Mouse (Mus musculus): ENCODE data around the gene Dlg5. TPM values are rescaled to one million over a fixed set of nuclear protein-coding genes. Genes with fewer than 3 reads are reported as not detected.

Gene Dlg5
- polyA plus RNA-seq, 2 experiments from 2014 or later: 0.32 to 0.49 TPM

DNA sequence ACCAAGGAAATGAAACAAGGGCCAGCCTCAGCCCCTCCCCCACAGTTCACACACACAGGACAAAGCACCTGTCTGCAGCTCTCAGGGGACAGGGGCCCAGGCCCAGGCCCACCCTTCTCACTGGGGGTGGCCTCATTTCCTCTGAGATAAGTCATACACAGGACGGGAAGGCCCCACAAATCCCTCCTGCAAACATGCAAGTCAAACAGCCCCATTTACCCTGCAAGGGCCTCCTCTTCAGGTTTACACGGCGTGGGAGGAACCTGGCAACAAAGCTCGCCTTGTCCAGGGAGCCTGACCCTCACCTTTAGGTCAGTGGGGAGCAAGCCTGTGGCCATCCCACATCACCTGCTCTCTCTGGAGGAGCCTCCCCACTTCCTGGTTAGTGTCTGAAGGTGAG, 60.2 kb downstream of the Dlg5 start:
- ATAC-seq: no peak

- ATAC-seq: no peak
These were observed 62.8 kb downstream of the Dlg5 start for GRCm38 (mm10) chr14:24182955-24183354.

DNA sequence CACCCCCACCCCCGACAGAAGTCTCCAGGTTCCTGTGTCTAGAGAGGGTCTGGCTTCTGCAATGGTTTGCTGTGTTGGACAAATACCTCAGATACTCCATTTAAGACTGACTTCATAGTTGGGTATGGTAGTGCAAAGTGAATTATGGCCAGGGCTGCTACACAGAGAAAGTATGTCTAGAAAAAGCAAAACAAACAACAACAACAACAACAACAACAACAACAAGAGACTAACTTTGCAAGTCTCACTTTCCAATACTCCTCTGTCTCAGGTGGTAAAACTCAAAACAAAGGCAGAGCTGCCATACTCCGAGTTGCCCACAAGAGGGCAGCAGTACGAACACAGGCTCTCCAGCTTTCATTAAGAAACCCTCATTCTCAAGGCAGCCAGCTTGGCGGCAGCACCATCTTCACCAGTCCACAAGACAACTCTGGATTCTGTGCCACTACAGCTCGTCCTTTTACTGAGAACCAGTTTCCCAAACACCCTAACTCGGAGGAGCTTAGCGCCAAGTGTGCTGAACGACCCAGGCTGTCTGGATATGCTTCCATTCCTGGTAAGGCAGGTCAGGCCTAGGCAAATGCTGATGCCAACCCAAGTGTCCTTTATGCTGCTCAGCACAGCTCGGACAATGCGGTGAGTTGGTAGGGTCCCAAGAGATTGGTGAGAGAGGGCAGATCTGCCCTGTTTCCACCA, 63.8 kb downstream of the Dlg5 start:
- ATAC-seq: no peak

GRCm38 (mm10) chr14:24179466-24179991, 66.2 kb downstream of the Dlg5 start:
- no peak for ATAC-seq

DNA sequence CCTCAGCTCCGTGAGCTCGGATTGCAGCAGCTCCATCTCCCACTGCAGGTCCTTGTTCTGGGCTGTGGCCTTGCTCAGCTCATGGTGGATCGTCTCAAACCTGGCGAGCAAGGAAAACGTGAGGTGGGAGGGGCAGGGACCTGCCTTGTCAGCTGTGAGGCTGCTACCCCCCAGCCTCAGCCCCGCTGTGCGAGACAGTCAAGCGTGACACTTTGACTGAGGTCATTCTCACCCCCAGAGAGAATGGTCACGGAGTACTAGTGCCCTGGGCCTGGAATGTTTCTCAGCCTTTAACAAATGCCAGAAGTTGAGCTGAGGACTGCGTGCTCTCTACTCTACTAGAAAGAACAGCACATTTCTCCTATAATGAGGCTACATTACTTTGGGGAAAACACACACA, 69.1 kb downstream of the Dlg5 start:
- ATAC-seq: no peak

GRCm38 (mm10) chr14:24173326-24173725, 72.4 kb downstream of the Dlg5 start:
- ATAC-seq: no peak

- ATAC-seq: no peak
These were observed 73.9 kb downstream of the Dlg5 start for GRCm38 (mm10) chr14:24171639-24172311.

GRCm38 (mm10) chr14:24166046-24166445, 79.7 kb downstream of the Dlg5 start:
- no peak for ATAC-seq

DNA sequence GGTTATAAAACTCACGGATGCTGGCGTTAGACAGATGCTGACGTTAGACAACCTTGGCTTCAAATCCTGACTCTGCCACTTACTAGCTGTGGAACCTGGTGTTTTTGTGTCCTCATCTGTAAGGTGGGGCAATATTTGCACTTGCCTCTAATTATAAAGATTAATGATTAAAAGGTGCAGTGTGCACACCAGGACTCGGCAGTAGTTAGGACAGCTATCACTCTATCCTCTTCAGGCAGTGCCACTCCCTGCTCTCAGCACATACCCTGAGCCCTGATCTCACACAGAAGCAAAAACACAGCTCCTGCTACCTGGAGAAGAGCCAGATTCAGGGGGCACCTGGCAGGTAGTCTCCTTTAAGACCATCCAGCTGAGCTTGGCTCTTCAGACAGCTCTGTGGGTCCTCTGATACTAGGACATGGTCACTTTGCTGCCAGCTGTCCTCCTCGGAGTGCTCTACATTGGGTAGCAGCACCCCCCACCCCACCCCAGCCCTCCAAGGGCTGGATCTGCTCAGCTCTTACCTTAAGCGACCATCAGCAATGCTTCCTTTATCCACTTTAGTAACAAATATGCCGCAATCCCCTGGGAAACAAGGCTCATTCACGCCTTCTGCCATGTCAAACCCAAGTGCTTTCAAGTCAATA, 80.9 kb downstream of the Dlg5 start:
- ATAC-seq: no peak

- ATAC-seq: no peak
These were observed 82.9 kb downstream of the Dlg5 start for GRCm38 (mm10) chr14:24162856-24163255.

GRCm38 (mm10) chr14:24148892-24149291, 96.8 kb downstream of the Dlg5 start:
- ATAC-seq: no peak

DNA sequence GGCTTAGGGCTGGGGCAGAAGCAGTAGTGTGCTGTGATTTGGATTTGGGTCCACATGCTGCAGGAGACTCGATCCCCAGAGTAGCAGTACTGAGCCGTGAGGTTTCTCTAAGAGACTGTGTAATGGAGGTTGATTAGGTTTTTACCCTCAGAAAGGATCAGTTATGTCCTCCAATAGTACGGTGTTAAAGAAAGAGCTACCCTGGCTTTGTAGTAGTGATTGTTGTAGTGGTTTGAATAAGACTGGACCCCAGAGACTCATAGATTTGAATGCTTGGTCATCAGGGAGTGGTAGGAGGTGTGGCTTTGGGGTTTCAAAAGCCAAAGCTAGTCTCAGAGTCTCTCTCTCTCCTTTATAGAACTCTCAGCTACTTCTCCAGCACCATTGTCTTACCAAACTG, 100.9 kb downstream of the Dlg5 start:
- ATAC-seq: no peak

DNA sequence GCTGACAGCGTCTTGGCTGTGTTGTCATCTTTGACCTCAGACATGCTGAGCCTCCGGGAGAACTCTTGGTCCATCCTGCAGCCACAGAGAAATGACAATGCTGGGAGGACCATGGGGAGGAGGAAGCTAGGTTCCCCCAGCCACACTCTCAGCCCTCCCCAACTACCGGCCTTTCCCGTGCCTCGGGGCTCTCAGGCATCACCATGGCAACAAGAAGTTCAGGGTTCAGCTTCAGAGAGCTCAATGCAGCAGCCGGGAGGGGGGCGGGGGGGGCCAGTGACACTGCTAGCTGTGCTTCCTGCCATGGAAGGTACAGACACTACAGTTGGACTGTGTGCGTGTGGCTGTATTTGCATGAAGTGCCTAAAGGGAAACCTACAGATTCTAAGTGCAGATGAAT, 101.3 kb downstream of the Dlg5 start:
- no peak for ATAC-seq

- ATAC-seq: no peak
These were observed 102.7 kb downstream of the Dlg5 start for GRCm38 (mm10) chr14:24142926-24143430.

GRCm38 (mm10) chr14:24141727-24142126, 104.0 kb downstream of the Dlg5 start:
- ATAC-seq: no peak

- ATAC-seq: no peak
These were observed 105.4 kb downstream of the Dlg5 start for GRCm38 (mm10) chr14:24140297-24140812.

DNA sequence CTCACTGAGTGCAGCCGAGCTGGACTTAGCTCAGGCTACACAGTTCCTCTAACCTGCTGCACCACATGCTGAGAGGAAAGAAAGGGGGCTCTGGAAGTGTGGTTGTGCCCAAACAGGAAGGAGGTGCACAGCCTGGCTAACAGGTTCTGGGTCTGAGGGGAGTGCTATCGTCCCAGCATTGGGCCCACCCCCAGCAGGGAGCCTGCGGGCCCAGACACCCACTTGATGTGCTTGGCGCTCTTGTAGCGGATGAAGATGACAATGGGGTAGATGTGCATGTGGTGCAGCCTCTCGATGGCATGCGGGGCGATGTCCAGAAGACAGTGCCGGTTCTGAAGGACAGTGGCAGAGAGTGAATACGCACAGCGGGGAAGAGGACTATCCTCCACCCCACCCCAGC, 108.8 kb downstream of the Dlg5 start:
- ATAC-seq: no peak

DNA sequence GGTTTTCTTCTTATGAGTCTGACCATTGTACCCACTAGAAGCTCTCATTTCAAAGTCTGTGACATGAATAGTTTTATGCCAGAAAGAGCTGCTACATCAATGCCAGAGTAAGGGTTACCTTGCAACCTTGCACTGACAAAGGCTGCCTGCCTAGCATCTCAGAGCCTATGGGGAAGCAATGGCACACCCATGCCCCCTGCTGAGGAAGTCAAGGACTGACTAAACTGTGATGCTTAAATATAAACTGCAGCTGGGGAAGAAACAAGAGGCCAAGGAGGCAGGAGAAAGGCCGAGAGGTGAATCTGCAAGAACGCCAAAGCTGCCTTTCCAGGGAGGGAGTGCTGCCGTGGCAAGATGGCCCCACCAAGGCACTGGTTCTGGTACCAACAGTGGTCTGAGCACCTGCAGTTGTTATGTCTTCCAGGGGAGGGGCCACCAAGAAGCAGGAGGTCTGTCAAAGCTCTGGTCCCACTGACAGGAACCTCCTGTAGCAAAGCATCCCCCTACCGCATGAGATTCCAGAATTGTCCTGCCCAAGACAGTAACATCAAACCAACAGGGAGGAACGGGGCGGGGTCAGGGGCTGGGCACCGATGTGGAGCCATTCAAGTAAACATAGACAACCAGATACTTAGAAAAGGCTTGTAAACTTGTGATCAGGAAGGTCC, 111.0 kb downstream of the Dlg5 start:
- ATAC-seq: no peak

GRCm38 (mm10) chr14:24133801-24134200, 111.9 kb downstream of the Dlg5 start:
- no peak for ATAC-seq

- ATAC-seq: no peak
These were observed 113.6 kb downstream of the Dlg5 start for GRCm38 (mm10) chr14:24132092-24132491.

DNA sequence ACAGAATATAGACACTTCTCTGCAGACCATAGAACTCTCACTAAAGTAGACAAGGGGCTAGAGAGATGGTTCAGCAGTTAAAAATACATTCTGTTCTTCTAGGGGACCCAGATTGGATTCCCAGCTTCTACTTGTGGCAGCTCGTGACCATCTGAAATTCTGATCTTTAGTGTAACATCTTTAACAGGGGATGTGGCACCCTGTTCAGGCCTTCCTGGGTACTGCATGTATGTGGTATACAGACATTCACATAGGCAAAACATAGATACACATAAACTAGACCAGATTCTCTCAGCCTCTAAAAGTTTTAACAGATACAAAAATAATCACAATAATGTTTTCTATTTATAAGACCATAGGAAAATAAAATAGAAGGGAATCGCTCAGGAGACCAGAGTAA, 120.7 kb downstream of the Dlg5 start:
- ATAC-seq: no peak

DNA sequence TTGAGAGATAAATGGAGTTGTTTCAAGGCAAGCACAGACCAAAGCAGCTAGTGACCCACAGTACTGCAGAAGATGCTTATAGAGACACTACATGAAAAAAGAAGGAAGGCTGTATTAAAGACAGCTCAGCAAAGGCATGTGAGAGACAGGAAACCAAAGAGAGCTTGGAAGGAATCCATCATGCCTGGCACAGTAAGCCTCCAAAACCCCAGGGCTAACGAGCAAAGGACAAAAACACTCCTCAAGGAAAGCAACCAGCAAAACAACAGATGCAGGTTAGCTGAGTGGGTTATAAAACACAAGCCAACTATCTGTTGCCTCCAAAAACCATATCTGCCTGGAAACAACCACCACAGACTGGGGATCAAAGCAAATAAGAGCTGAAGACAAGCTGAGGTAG, 121.5 kb downstream of the Dlg5 start:
- no peak for ATAC-seq

DNA sequence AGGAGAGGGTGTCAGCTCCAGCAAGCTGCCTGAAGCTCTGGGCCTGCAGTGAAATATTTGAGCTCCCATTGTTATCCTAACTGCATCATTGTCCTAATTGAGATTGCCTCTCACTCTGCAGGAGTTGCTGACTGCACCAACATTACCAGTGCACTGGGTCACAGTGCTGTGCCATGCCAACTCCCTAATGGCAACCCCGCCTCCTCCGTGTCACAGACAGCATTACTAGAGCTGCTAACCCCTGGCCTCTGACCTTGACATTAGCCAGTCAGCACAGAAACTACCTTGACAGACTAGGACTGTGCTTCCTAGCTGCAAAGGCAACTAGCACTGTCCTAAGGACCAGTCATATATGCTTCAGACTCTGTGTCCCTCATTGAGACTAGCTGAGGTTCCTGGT, 139.0 kb downstream of the Dlg5 start:
- no peak for ATAC-seq

Data from CD4-positive, CD25-positive, alpha-beta regulatory T cell, adult 4 months (primary cell).